ENCODE assay signal across 24 mouse cellular contexts in the genomic region with DNA sequence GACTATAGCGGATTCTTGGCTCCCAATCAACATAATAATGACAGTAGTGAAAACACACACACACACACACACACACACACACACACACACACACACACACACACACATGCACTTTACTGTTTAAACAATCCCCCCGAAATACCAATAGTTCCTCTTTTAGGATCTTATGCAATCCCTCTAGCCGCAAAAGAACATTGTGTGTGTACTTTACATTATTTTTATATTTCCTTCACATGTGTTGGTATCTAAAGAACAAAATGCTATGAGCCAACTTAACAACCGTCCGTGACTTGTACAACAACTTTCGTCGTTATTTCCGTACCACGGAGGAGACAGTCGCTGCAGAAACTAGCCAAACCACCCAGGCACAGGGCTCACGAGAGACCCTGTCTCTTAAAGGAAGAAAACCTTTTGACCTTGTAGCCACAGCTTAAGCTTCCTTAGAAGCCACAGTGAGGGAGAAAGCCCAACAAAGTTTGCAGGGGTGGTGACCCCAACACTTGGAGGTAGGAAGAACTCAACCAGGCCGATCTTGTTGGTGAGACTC. TPM values are rescaled to one million over a fixed set of nuclear protein-coding genes. Genes with fewer than 3 reads are reported as not detected.
DNase-seq lines count a peak whose midpoint lies in the region; ATAC-seq and TF ChIP-seq lines count a peak whose summit lies in the region.
"Had no signal": no experiment of that assay in that cellular context is flagged by ENCODE, and none has a peak within 500 bp of the region (broad histone marks: within the 10 kb centered on the region; RNA-seq: fewer than 3 reads in every experiment).

No protein-coding gene starts in this region.

- peaks cover 12% of the 10 kb centered on the region for H3K4me1 ChIP-seq in liver, postnatal 0 days (ENCODE audit: insufficient read depth)
- H3K4me1 ChIP-seq in liver, embryonic 11.5 days (replicated peaks; ENCODE audit: control insufficient read depth, insufficient read depth, low read length), result peaks cover 5% of the 10 kb centered on the region; the same call in 1 of the 2 replicates
- H3K4me1 ChIP-seq in cerebellum, adult 2 months (ENCODE audit: control insufficient read depth, insufficient read depth, low read length), result no peaks in the 10 kb centered on the region
- no peaks in the 10 kb centered on the region for H3K4me1 ChIP-seq in embryonic facial prominence, embryonic 10.5 days
- H3K4me1 ChIP-seq: forebrain, embryonic 15.5 days; hindbrain, embryonic 15.5 days; limb, embryonic 13.5 days; lung, embryonic 15.5 days; neural tube, embryonic 13.5 days had no signal

- DNase-seq in liver, postnatal 0 days, result no peak
- no peak for DNase-seq in liver, embryonic 11.5 days (ENCODE audit: low spot score)
- peak; percentile 94 for DNase-seq in 416B (ENCODE audit: low read depth)
- DNase-seq in B cell, adult 2 months, result peak; percentile 27 to 30
- no peak for DNase-seq in c-Kit-positive CD71-positive TER-119-positive erythroid progenitor cells, embryonic 14.5 days (ENCODE audit: low spot score)
- no peak for DNase-seq in cerebellum, adult 2 months
- no peak for DNase-seq in embryonic facial prominence, embryonic 10.5 days (ENCODE audit: low spot score)
- DNase-seq: adrenal gland, postnatal 14 days; cerebellum, adult 11-12 months; gastrocnemius, postnatal 25 days; heart, postnatal 4 days; kidney, adult 2 months; liver, embryonic 13.5 days; midbrain, embryonic 14.5 days; right cerebral cortex, postnatal 4 days had no signal

- no peak for TF ChIP-seq CTCF in liver, postnatal 0 days (IDR thresholded peaks at IDR 0.05; ENCODE audit: low read depth)
- no peak for TF ChIP-seq CTCF in cerebellum, adult 2 months (IDR thresholded peaks at IDR 0.05; ENCODE audit: borderline replicate concordance, insufficient read depth, low read depth, low read length)

- no peak overlapping the region for H3K9ac ChIP-seq in liver, postnatal 0 days (replicated peaks)
- H3K9ac ChIP-seq in liver, embryonic 11.5 days (ENCODE audit: low read depth, low read length), result no peak overlapping the region
- H3K9ac ChIP-seq: forebrain, embryonic 15.5 days; hindbrain, embryonic 15.5 days; limb, embryonic 13.5 days; liver, embryonic 13.5 days; lung, embryonic 15.5 days; neural tube, embryonic 13.5 days had no signal

- H3K36me3 ChIP-seq in liver, postnatal 0 days (replicated peaks; ENCODE audit: insufficient read depth, low read length), result no peaks in the 10 kb centered on the region
- H3K36me3 ChIP-seq in liver, embryonic 11.5 days (ENCODE audit: control insufficient read depth, insufficient read depth, low read length), result no peaks in the 10 kb centered on the region
- no peaks in the 10 kb centered on the region for H3K36me3 ChIP-seq in embryonic facial prominence, embryonic 10.5 days (replicated peaks)
- H3K36me3 ChIP-seq: forebrain, embryonic 15.5 days; hindbrain, embryonic 15.5 days; limb, embryonic 13.5 days; liver, embryonic 13.5 days; lung, embryonic 15.5 days; neural tube, embryonic 13.5 days had no signal

- 35% methylated on average over 12 of the region's 12 CpGs for WGBS in liver, postnatal 0 days (ENCODE audit: insufficient replicate concordance)
- 51% methylated on average over 12 of the region's 12 CpGs for WGBS in liver, embryonic 11.5 days
- WGBS in cerebellum, adult 2 months, result 89% methylated on average over 12 of the region's 12 CpGs
- 82% methylated on average over 12 of the region's 12 CpGs for WGBS in embryonic facial prominence, embryonic 10.5 days

- H3K4me2 ChIP-seq in liver, postnatal 0 days (ENCODE audit: low read depth, low read length), result no peak overlapping the region
- H3K4me2 ChIP-seq in liver, embryonic 11.5 days, result no peak overlapping the region
- H3K4me2 ChIP-seq: forebrain, embryonic 15.5 days; hindbrain, embryonic 15.5 days; limb, embryonic 13.5 days; liver, embryonic 13.5 days; lung, embryonic 15.5 days; neural tube, embryonic 13.5 days had no signal

- TF ChIP-seq POLR2A in cerebellum, adult 2 months (IDR thresholded peaks at IDR 0.05; ENCODE audit: borderline replicate concordance, insufficient read depth, low read length), result no peak

- 0 out of 2 replicates have a peak, but pooled peaks cover 2% of the 10 kb centered on the region for H3K9me3 ChIP-seq in liver, postnatal 0 days (ENCODE audit: low read length)
- H3K9me3 ChIP-seq in liver, embryonic 11.5 days (ENCODE audit: control insufficient read depth, low read length), result no peaks in the 10 kb centered on the region
- H3K9me3 ChIP-seq in embryonic facial prominence, embryonic 10.5 days, result no peaks in the 10 kb centered on the region
- H3K9me3 ChIP-seq: forebrain, embryonic 15.5 days; hindbrain, embryonic 15.5 days; limb, embryonic 13.5 days; liver, embryonic 13.5 days; lung, embryonic 15.5 days; neural tube, embryonic 13.5 days had no signal

- 0 out of 2 replicates have a peak, but pooled peaks have one; percentile 8 for TF ChIP-seq EP300 in liver, postnatal 0 days (IDR thresholded peaks at IDR 0.05; ENCODE audit: low read depth)

- H3K4me3 ChIP-seq in liver, postnatal 0 days (ENCODE audit: low read depth, low read length), result no peak overlapping the region
- H3K4me3 ChIP-seq in liver, embryonic 11.5 days (ENCODE audit: low read depth, low read length), result no peak overlapping the region
- H3K4me3 ChIP-seq in cerebellum, adult 2 months (replicated peaks; ENCODE audit: insufficient read depth, low read depth, low read length), result no peak overlapping the region
- H3K4me3 ChIP-seq in embryonic facial prominence, embryonic 10.5 days, result no peak overlapping the region
- H3K4me3 ChIP-seq: forebrain, embryonic 15.5 days; hindbrain, embryonic 15.5 days; limb, embryonic 13.5 days; liver, embryonic 13.5 days; lung, embryonic 15.5 days; myocyte; neural tube, embryonic 13.5 days had no signal

- H3K27ac ChIP-seq in liver, postnatal 0 days (ENCODE audit: low read depth), result no peak overlapping the region; the same call in 1 of the 2 replicates
- H3K27ac ChIP-seq in liver, embryonic 11.5 days (ENCODE audit: low read depth, low read length), result no peak overlapping the region
- no peak overlapping the region for H3K27ac ChIP-seq in cerebellum, adult 2 months (ENCODE audit: insufficient read depth, low read length)
- no peak overlapping the region for H3K27ac ChIP-seq in embryonic facial prominence, embryonic 10.5 days (replicated peaks)
- H3K27ac ChIP-seq: forebrain, embryonic 15.5 days; hindbrain, embryonic 15.5 days; kidney, postnatal 0 days; limb, embryonic 13.5 days; liver, embryonic 13.5 days; lung, embryonic 15.5 days; neural tube, embryonic 13.5 days; stomach, postnatal 0 days had no signal

- no peak for ATAC-seq in liver, postnatal 0 days
- no peak for ATAC-seq in liver, embryonic 11.5 days (replicated peaks; ENCODE audit: low FRiP score)
- ATAC-seq in hematopoietic stem cell, adult 5-6 weeks (replicated peaks in 1 of 2; ENCODE audit: insufficient read depth in 1 of 2, low FRiP score in 2 of 2, low TSS enrichment in 1 of 2, low read depth in 1 of 2, poor library complexity in 2 of 2, severe bottlenecking in 2 of 2), result peak; percentile 67 to 73
- ATAC-seq: forebrain, embryonic 15.5 days had no signal

- H3K27me3 ChIP-seq in liver, postnatal 0 days (ENCODE audit: insufficient read depth, low read length), result 0 out of 2 replicates have a peak, but pooled peaks cover 2% of the 10 kb centered on the region
- no peaks in the 10 kb centered on the region for H3K27me3 ChIP-seq in liver, embryonic 11.5 days (replicated peaks; ENCODE audit: control insufficient read depth, insufficient read depth, low read length)
- no peaks in the 10 kb centered on the region for H3K27me3 ChIP-seq in cerebellum, adult 2 months (ENCODE audit: control insufficient read depth, insufficient read depth, low read length)
- H3K27me3 ChIP-seq in embryonic facial prominence, embryonic 10.5 days (replicated peaks; ENCODE audit: low read depth, poor library complexity, severe bottlenecking), result peaks cover 12% of the 10 kb centered on the region
- H3K27me3 ChIP-seq: forebrain, embryonic 15.5 days had no signal

RNA-seq across cellular contexts. Expression of a gene that starts 7.5 kb away (rescaled TPM):
- 1.3 and 1.5 TPM in 2 replicates for polyA plus RNA-seq in liver, postnatal 0 days (2015; fragmentation: Nextera tagmentation; extraction: Ambion mirVana)
- 1.6 and 1.8 TPM in 2 replicates for polyA plus RNA-seq in liver, embryonic 11.5 days (2014; fragmentation: Nextera tagmentation; extraction: Ambion mirVana)
- total RNA-seq in hematopoietic stem cell, adult 5-6 weeks (2017), result 260 and 358 TPM in 2 replicates
- polyA plus RNA-seq in cerebellum, adult 2 months (2012; rRNA removed), result 24.8 and 25.3 TPM in 2 replicates
- 0.06 and 0.09 TPM in 2 replicates for polyA plus RNA-seq in embryonic facial prominence, embryonic 10.5 days (2016; fragmentation: Nextera tagmentation; extraction: Ambion mirVana)
- total RNA-seq: gastrocnemius, postnatal 25 days; heart, postnatal 4 days had no signal

RNA-seq across cellular contexts. Expression of a gene that starts 37.2 kb away (rescaled TPM):
- 25.2 and 29.9 TPM in 2 replicates for polyA plus RNA-seq in liver, postnatal 0 days (2015; fragmentation: Nextera tagmentation; extraction: Ambion mirVana)
- polyA plus RNA-seq in liver, embryonic 11.5 days (2014; fragmentation: Nextera tagmentation; extraction: Ambion mirVana), result 59.5 and 73.8 TPM in 2 replicates
- 364 and 387 TPM in 2 replicates for total RNA-seq in hematopoietic stem cell, adult 5-6 weeks (2017)
- polyA plus RNA-seq in cerebellum, adult 2 months (2012; rRNA removed), result 97.4 and 105 TPM in 2 replicates
- polyA plus RNA-seq in embryonic facial prominence, embryonic 10.5 days (2016; fragmentation: Nextera tagmentation; extraction: Ambion mirVana), result 59.7 and 60.9 TPM in 2 replicates

Comparison
In these comparisons a context has a peak if more than half of its experiments do, and no peak if none do; other contexts are left out.
1. ATAC-seq: peak in hematopoietic stem cell, adult 5-6 weeks (2 of 2); none in liver, postnatal 0 days (single experiment) and liver, embryonic 11.5 days (single experiment).
2. DNase-seq: peak in 416B (single experiment) and B cell, adult 2 months (2 of 2); none in liver, postnatal 0 days (single experiment), liver, embryonic 11.5 days (single experiment), c-Kit-positive CD71-positive TER-119-positive erythroid progenitor cells, embryonic 14.5 days (single experiment), cerebellum, adult 2 months (0 of 2) and embryonic facial prominence, embryonic 10.5 days (single experiment).